Mouse (Mus musculus): ENCODE data around the gene Wdfy4. TPM values are rescaled to one million over a fixed set of nuclear protein-coding genes. Genes with fewer than 3 reads are reported as not detected.

Gene Wdfy4
- total and polyA plus RNA-seq, 2 experiments from 2014 or later: 0.14 to 1.4 TPM

- H3K9me3 ChIP-seq (replicated peaks; ENCODE audit: control insufficient read depth, low read length): no peaks in the 10 kb centered on the region
- H3K27ac ChIP-seq (ENCODE audit: low read depth): no peak overlapping the region
- no peak for TF ChIP-seq CTCF (IDR thresholded peaks at IDR 0.05; ENCODE audit: low read depth)
- TF ChIP-seq EP300 (IDR thresholded peaks at IDR 0.05; ENCODE audit: low read depth): no peak
- DNase-seq (ENCODE audit: low spot score): no peak
- no peak for ATAC-seq (ENCODE audit: insufficient read depth, low read depth)
- no peaks in the 10 kb centered on the region for H3K4me1 ChIP-seq (ENCODE audit: control insufficient read depth, insufficient read depth)
- 38% methylated on average over 6 of the region's 6 CpGs for WGBS
- H3K4me3 ChIP-seq (ENCODE audit: low read depth, low read length): no peak overlapping the region
- no peaks in the 10 kb centered on the region for H3K36me3 ChIP-seq (replicated peaks; ENCODE audit: control insufficient read depth, insufficient read depth, low read length)
- H3K9ac ChIP-seq (replicated peaks; ENCODE audit: low read depth, low read length): no peak overlapping the region
- H3K4me2 ChIP-seq (ENCODE audit: low read depth, low read length): no peak overlapping the region
- H3K27me3 ChIP-seq (ENCODE audit: control insufficient read depth, insufficient read depth, low read length): no peaks in the 10 kb centered on the region
These were observed 201.1 kb downstream of the Wdfy4 start for GRCm38 (mm10) chr14:32984176-32984738.

GRCm38 (mm10) chr14:32970700-32971099, 214.6 kb downstream of the Wdfy4 start:
- Histone ChIP-seq H3K9me3 (replicated peaks; ENCODE audit: control insufficient read depth, low read length) (no peaks in the 10 kb centered on the region), H3K4me3 (ENCODE audit: low read depth, low read length) (no peak overlapping the region), H3K9ac (replicated peaks; ENCODE audit: low read depth, low read length) (no peak overlapping the region), H3K27me3 (ENCODE audit: control insufficient read depth, insufficient read depth, low read length) (no peaks in the 10 kb centered on the region), H3K4me1 (ENCODE audit: control insufficient read depth, insufficient read depth) (no peaks in the 10 kb centered on the region), H3K36me3 (replicated peaks; ENCODE audit: control insufficient read depth, insufficient read depth, low read length) (no peaks in the 10 kb centered on the region), H3K4me2 (ENCODE audit: low read depth, low read length) (no peak overlapping the region), H3K27ac (ENCODE audit: low read depth) (no peak overlapping the region)
- ATAC-seq (ENCODE audit: insufficient read depth, low read depth) (no peak), DNase-seq (ENCODE audit: low spot score) (no peak)
- no peak for TF ChIP-seq CTCF (IDR thresholded peaks at IDR 0.05; ENCODE audit: low read depth)
- TF ChIP-seq EP300 (IDR thresholded peaks at IDR 0.05; ENCODE audit: low read depth): no peak
- 83% methylated on average over 9 of the region's 9 CpGs for WGBS

GRCm38 (mm10) chr14:32964742-32965141, 220.6 kb downstream of the Wdfy4 start:
- ATAC-seq (ENCODE audit: insufficient read depth, low read depth): no peak
- H3K4me2 ChIP-seq (ENCODE audit: low read depth, low read length): no peak overlapping the region
- TF ChIP-seq EP300 (IDR thresholded peaks at IDR 0.05; ENCODE audit: low read depth) (no peak), CTCF (IDR thresholded peaks at IDR 0.05; ENCODE audit: low read depth) (no peak)
- no peak overlapping the region for H3K4me3 ChIP-seq (ENCODE audit: low read depth, low read length)
- 0 out of 2 replicates have a peak, but pooled peaks cover 10% of the 10 kb centered on the region for H3K4me1 ChIP-seq (ENCODE audit: control insufficient read depth, insufficient read depth)
- DNase-seq (ENCODE audit: low spot score): no peak
- no peaks in the 10 kb centered on the region for H3K27me3 ChIP-seq (ENCODE audit: control insufficient read depth, insufficient read depth, low read length)
- H3K9me3 ChIP-seq (replicated peaks; ENCODE audit: control insufficient read depth, low read length): no peaks in the 10 kb centered on the region
- no peaks in the 10 kb centered on the region for H3K36me3 ChIP-seq (replicated peaks; ENCODE audit: control insufficient read depth, insufficient read depth, low read length)
- no peak overlapping the region for H3K9ac ChIP-seq (replicated peaks; ENCODE audit: low read depth, low read length)
- 83% methylated on average over 10 of the region's 10 CpGs for WGBS
- H3K27ac ChIP-seq (ENCODE audit: low read depth): no peak overlapping the region

GRCm38 (mm10) chr14:32960481-32960880, 224.8 kb downstream of the Wdfy4 start:
- Histone ChIP-seq H3K9ac (replicated peaks; ENCODE audit: low read depth, low read length) (no peak overlapping the region), H3K9me3 (replicated peaks; ENCODE audit: control insufficient read depth, low read length) (no peaks in the 10 kb centered on the region), H3K36me3 (replicated peaks; ENCODE audit: control insufficient read depth, insufficient read depth, low read length) (no peaks in the 10 kb centered on the region), H3K4me2 (ENCODE audit: low read depth, low read length) (no peak overlapping the region), H3K27ac (ENCODE audit: low read depth) (no peak overlapping the region), H3K4me1 (ENCODE audit: control insufficient read depth, insufficient read depth) (peaks cover 43% of the 10 kb centered on the region), H3K4me3 (ENCODE audit: low read depth, low read length) (no peak overlapping the region), H3K27me3 (ENCODE audit: control insufficient read depth, insufficient read depth, low read length) (no peaks in the 10 kb centered on the region)
- TF ChIP-seq EP300 (IDR thresholded peaks at IDR 0.05; ENCODE audit: low read depth) (no peak), CTCF (IDR thresholded peaks at IDR 0.05; ENCODE audit: low read depth) (peak; percentile 91)
- WGBS: 38% methylated on average over 5 of the region's 5 CpGs
- DNase-seq (ENCODE audit: low spot score) (peak; percentile 63), ATAC-seq (ENCODE audit: insufficient read depth, low read depth) (no peak)

- H3K27me3 ChIP-seq (ENCODE audit: control insufficient read depth, insufficient read depth, low read length): no peaks in the 10 kb centered on the region
- H3K9me3 ChIP-seq (replicated peaks; ENCODE audit: control insufficient read depth, low read length): no peaks in the 10 kb centered on the region
- no peaks in the 10 kb centered on the region for H3K36me3 ChIP-seq (replicated peaks; ENCODE audit: control insufficient read depth, insufficient read depth, low read length)
- TF ChIP-seq EP300 (IDR thresholded peaks at IDR 0.05; ENCODE audit: low read depth) (no peak), CTCF (IDR thresholded peaks at IDR 0.05; ENCODE audit: low read depth) (no peak)
- H3K4me3 ChIP-seq (ENCODE audit: low read depth, low read length): no peak overlapping the region
- H3K27ac ChIP-seq (ENCODE audit: low read depth): 0 out of 2 replicates have a peak overlapping the region, but pooled peaks have one; percentile 23
- no peak for ATAC-seq (ENCODE audit: insufficient read depth, low read depth)
- DNase-seq (ENCODE audit: low spot score): peak; percentile 38
- no peak overlapping the region for H3K9ac ChIP-seq (replicated peaks; ENCODE audit: low read depth, low read length)
- WGBS: 29% methylated on average over 8 of the region's 8 CpGs
- H3K4me1 ChIP-seq (ENCODE audit: control insufficient read depth, insufficient read depth): peaks cover 43% of the 10 kb centered on the region
- no peak overlapping the region for H3K4me2 ChIP-seq (ENCODE audit: low read depth, low read length)
These were observed 226.6 kb downstream of the Wdfy4 start for GRCm38 (mm10) chr14:32958671-32959070.

GRCm38 (mm10) chr14:32956486-32956885, 228.8 kb downstream of the Wdfy4 start:
- H3K4me1 ChIP-seq (ENCODE audit: control insufficient read depth, insufficient read depth): peaks cover 36% of the 10 kb centered on the region
- ATAC-seq (ENCODE audit: insufficient read depth, low read depth) (peak; percentile 94), DNase-seq (ENCODE audit: low spot score) (peak; percentile 90)
- no peaks in the 10 kb centered on the region for H3K36me3 ChIP-seq (replicated peaks; ENCODE audit: control insufficient read depth, insufficient read depth, low read length)
- no peak for TF ChIP-seq CTCF (IDR thresholded peaks at IDR 0.05; ENCODE audit: low read depth)
- TF ChIP-seq EP300 (IDR thresholded peaks at IDR 0.05; ENCODE audit: low read depth): peak; percentile 48; the same call in 1 of the 2 replicates
- peak overlapping the region; percentile 16; the same call in 1 of the 2 replicates for H3K4me3 ChIP-seq (ENCODE audit: low read depth, low read length)
- no peak overlapping the region; the same call in 1 of the 2 replicates for H3K9ac ChIP-seq (replicated peaks; ENCODE audit: low read depth, low read length)
- H3K9me3 ChIP-seq (replicated peaks; ENCODE audit: control insufficient read depth, low read length): no peaks in the 10 kb centered on the region
- WGBS: 18% methylated on average over 8 of the region's 8 CpGs
- H3K27me3 ChIP-seq (ENCODE audit: control insufficient read depth, insufficient read depth, low read length): no peaks in the 10 kb centered on the region
- H3K4me2 ChIP-seq (ENCODE audit: low read depth, low read length): peak overlapping the region; percentile 29
- peak overlapping the region; percentile 84 for H3K27ac ChIP-seq (ENCODE audit: low read depth)
